Mouse (Mus musculus) midbrain, embryonic 12.5 days (tissue): ENCODE results near the gene Rem2. TPM values are rescaled to one million over a fixed set of nuclear protein-coding genes. Genes with fewer than 3 reads are reported as not detected.

ENCODE experiments used
- ATAC-seq: fragments of 200-750 bp; cut with Nextera tagmentation; 2 replicates; pipeline ENCODE4 v1.8.0; 2017; ENCODE audit warnings: low read depth, moderate TSS enrichment, moderate library complexity; ENCODE audit not compliant: low FRiP score
- H3K27ac ChIP-seq: fragments of 300-500 bp; sonication (generic); replicated peaks from 2 replicates; pipeline ENCODE4 v1.5.1; 2016; ENCODE audit warnings: mild to moderate bottlenecking
- H3K27me3 ChIP-seq: fragments of 300-500 bp; sonication (generic); 2 replicates; pipeline ENCODE4 v1.6.1; 2016; ENCODE audit warnings: mild to moderate bottlenecking
- H3K36me3 ChIP-seq: fragments of 300-500 bp; sonication (generic); 2 replicates; pipeline ENCODE4 v1.6.1; 2016
- H3K4me1 ChIP-seq: fragments of 300-500 bp; sonication (generic); 2 replicates; pipeline ENCODE4 v1.6.1; 2016
- H3K4me2 ChIP-seq: fragments of 300-500 bp; sonication (generic); replicated peaks from 2 replicates; pipeline ENCODE4 v1.6.1; 2016; ENCODE audit warnings: mild to moderate bottlenecking, moderate library complexity
- H3K4me3 ChIP-seq: fragments of 300-500 bp; sonication (generic); 2 replicates; pipeline ENCODE4 v1.5.1; 2016; ENCODE audit warnings: mild to moderate bottlenecking
- H3K9ac ChIP-seq: fragments of 300-500 bp; sonication (generic); replicated peaks from 2 replicates; pipeline ENCODE4 v1.6.1; 2016; ENCODE audit warnings: mild to moderate bottlenecking, moderate library complexity
- H3K9me3 ChIP-seq: fragments of 300-500 bp; sonication (generic); 2 replicates; pipeline ENCODE4 v1.6.1; 2016; ENCODE audit warnings: mild to moderate bottlenecking
- WGBS: fragments of 180-500 bp; shearing (Covaris S2); methylation state at CpG from one replicate; pipeline ENCODE4 v1.1.7; 2016; 5-methylcytosine and 5-hydroxymethylcytosine counted together
- polyA plus RNA-seq: library from polyadenylated mRNA; unstranded; fragments of >200 nt; fragmentation: Nextera tagmentation; extraction: Ambion mirVana; gene quantifications from 2 replicates; pipeline ENCODE4 v1.2.1, GENCODE M21; 2016

Gene Rem2
- polyA plus RNA-seq, 1 experiment from 2014 or later: 42.6 TPM

DNA sequence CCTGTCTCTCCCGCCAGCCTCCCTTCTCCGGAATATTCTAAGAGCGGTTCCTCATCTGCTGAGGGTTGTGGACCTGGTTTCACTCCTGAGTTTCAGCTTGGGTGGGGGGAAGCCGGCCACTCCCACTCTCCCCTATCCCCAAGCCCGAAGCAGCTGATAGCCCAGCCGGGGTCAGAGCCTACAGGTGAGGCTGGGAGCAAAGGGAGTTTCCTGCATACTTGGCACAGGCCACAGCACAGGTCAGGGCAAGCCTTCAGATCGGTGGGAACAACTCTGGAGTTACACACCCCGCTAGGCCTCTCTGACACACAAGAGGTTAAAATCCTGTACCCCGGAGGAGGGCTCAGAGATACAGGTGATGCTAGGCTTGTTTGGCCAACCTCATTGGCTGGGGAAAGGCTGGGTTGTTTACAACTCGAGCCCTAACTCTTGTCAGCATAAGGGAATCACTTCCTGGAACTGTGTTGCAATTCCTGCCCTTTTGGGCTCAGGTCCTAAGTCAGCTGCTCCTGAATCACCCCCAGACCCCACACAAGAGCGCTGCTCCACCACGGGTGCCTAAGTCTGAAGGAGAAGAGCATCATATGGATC, 41.9 kb upstream of the Rem2 start:
- no peak for ATAC-seq
- H3K9ac ChIP-seq: peak overlapping the region; percentile 87; the same call in 1 of the 2 replicates
- H3K4me1 ChIP-seq: peaks cover 46% of the 10 kb centered on the region
- H3K27ac ChIP-seq: peak overlapping the region; percentile 30; the same call in 1 of the 2 replicates
- H3K4me2 ChIP-seq: peak overlapping the region; percentile 61
- H3K9me3 ChIP-seq: no peaks in the 10 kb centered on the region
- 74% methylated on average over 12 of the region's 12 CpGs for WGBS
- H3K27me3 ChIP-seq: peaks cover 13% of the 10 kb centered on the region; the same call in 1 of the 2 replicates
- H3K4me3 ChIP-seq: peak overlapping the region; percentile 56; the same call in 1 of the 2 replicates
- peaks cover 22% of the 10 kb centered on the region for H3K36me3 ChIP-seq

- no peak overlapping the region for H3K4me2 ChIP-seq
- H3K9me3 ChIP-seq: no peaks in the 10 kb centered on the region
- no peak overlapping the region for H3K4me3 ChIP-seq
- 89% methylated on average over 11 of the region's 11 CpGs for WGBS
- H3K36me3 ChIP-seq: peaks cover 24% of the 10 kb centered on the region
- no peak for ATAC-seq
- H3K27me3 ChIP-seq: peaks cover 13% of the 10 kb centered on the region; the same call in 1 of the 2 replicates
- H3K4me1 ChIP-seq: peaks cover 34% of the 10 kb centered on the region
- H3K27ac ChIP-seq: no peak overlapping the region
- no peak overlapping the region for H3K9ac ChIP-seq
Observed at GRCm38 (mm10) chr14:54435194-54435918, 40.5 kb upstream of the Rem2 start.

GRCm38 (mm10) chr14:54439155-54439554, 36.7 kb upstream of the Rem2 start:
- H3K4me3 ChIP-seq: no peak overlapping the region
- peaks cover 33% of the 10 kb centered on the region for H3K36me3 ChIP-seq
- 0 out of 2 replicates have a peak, but pooled peaks cover under 1% of the 10 kb centered on the region for H3K27me3 ChIP-seq
- peaks cover 2% of the 10 kb centered on the region; the same call in 1 of the 2 replicates for H3K4me1 ChIP-seq
- WGBS: 69% methylated on average over 12 of the region's 12 CpGs
- H3K9ac ChIP-seq: no peak overlapping the region
- H3K4me2 ChIP-seq: no peak overlapping the region
- no peak for ATAC-seq
- H3K9me3 ChIP-seq: no peaks in the 10 kb centered on the region
- H3K27ac ChIP-seq: no peak overlapping the region

DNA sequence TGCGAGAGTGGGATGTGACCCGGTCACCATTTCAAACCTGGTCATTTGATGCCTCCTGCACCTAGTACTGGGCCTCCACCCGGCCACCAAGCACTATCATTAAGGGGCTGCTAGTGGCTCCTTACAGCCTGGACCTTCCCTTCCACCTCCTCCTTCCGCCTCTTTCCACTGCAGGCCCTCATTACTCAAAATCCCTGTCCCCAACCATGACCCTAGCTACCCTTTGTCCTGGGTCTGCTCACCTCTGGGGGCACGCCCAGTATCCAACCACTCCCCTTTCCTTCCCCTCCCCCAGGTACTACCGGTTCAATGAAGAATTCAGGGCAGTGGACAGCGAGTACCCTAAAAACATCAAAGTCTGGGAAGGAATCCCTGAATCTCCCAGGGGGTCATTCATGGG, 36.3 kb upstream of the Rem2 start:
- Histone ChIP-seq H3K27me3 (0 out of 2 replicates have a peak, but pooled peaks cover 4% of the 10 kb centered on the region), H3K4me2 (no peak overlapping the region), H3K9me3 (no peaks in the 10 kb centered on the region), H3K4me1 (no peaks in the 10 kb centered on the region), H3K27ac (no peak overlapping the region), H3K9ac (no peak overlapping the region), H3K4me3 (no peak overlapping the region), H3K36me3 (peaks cover 33% of the 10 kb centered on the region)
- WGBS: 43% methylated on average over 7 of the region's 7 CpGs
- no peak for ATAC-seq

DNA sequence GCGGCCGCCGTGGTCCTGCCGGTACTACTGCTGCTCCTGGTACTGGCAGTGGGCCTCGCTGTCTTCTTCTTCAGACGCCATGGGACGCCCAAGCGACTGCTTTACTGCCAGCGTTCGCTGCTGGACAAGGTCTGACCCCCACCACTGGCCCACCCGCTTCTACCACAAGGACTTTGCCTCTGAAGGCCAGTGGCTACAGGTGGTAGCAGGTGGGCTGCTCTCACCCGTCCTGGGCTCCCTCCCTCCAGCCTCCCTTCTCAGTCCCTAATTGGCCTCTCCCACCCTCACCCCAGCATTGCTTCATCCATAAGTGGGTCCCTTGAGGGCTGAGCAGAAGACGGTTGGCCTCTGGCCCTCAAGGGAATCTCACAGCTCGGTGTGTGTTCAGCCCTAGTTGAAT, 35.4 kb upstream of the Rem2 start:
- no peak for ATAC-seq
- Histone ChIP-seq H3K27ac (no peak overlapping the region), H3K27me3 (0 out of 2 replicates have a peak, but pooled peaks cover 4% of the 10 kb centered on the region), H3K9me3 (no peaks in the 10 kb centered on the region), H3K9ac (no peak overlapping the region), H3K36me3 (peaks cover 33% of the 10 kb centered on the region), H3K4me1 (no peaks in the 10 kb centered on the region), H3K4me2 (no peak overlapping the region), H3K4me3 (no peak overlapping the region)
- WGBS: 94% methylated on average over 14 of the region's 14 CpGs

- Histone ChIP-seq H3K4me2 (no peak overlapping the region), H3K9me3 (no peaks in the 10 kb centered on the region), H3K4me1 (no peaks in the 10 kb centered on the region), H3K27me3 (0 out of 2 replicates have a peak, but pooled peaks cover 4% of the 10 kb centered on the region), H3K36me3 (peaks cover 33% of the 10 kb centered on the region), H3K9ac (no peak overlapping the region), H3K27ac (no peak overlapping the region), H3K4me3 (no peak overlapping the region)
- no peak for ATAC-seq
- 82% methylated on average over 4 of the region's 4 CpGs for WGBS
Observed at GRCm38 (mm10) chr14:54441365-54441764, 34.5 kb upstream of the Rem2 start.

DNA sequence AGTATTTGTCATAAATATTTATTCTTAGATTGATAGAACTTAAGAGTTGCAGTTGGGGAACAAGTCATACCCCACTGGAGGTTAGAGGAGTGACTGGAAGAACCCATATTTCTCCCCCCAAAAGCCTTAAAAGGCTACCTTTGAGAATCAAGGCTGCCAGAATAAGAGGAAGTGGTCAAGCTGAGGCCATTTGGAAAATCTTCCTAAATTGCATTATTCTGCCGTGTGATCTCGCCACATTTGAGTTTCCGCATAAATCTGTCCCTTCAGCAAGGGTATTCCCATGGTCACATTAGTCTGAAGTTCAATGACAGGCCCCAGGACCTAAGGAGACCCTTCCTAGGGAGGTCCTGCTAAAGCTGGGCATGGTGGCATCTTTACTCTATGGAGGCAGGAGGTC, 33.4 kb upstream of the Rem2 start:
- H3K27me3 ChIP-seq: 0 out of 2 replicates have a peak, but pooled peaks cover 4% of the 10 kb centered on the region
- peaks cover 30% of the 10 kb centered on the region for H3K36me3 ChIP-seq
- no peak overlapping the region for H3K9ac ChIP-seq
- no peaks in the 10 kb centered on the region for H3K4me1 ChIP-seq
- H3K9me3 ChIP-seq: no peaks in the 10 kb centered on the region
- no peak overlapping the region for H3K27ac ChIP-seq
- WGBS: 86% methylated on average over 3 of the region's 3 CpGs
- no peak for ATAC-seq
- H3K4me3 ChIP-seq: no peak overlapping the region
- H3K4me2 ChIP-seq: no peak overlapping the region

DNA sequence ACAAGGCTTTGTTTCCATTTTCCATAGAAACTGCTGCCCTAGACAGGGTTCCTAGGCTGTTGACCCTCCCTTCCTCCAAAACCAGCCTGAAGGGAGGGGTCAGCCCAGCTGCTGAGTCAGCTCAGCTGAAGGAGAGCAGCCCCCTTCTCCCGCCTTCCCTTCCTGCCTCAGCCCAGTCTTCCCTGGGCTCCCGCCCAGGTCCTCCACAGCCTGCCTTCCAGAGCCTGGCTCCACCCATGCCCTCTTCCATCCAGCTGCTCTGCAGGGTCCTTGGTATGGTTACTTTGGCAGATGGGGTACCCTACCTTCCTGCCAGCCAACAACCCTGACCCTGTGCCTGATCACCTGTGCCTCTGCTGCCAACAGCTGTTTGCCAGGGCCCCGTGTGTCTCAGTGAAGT, 32.7 kb upstream of the Rem2 start:
- no peak overlapping the region for H3K9ac ChIP-seq

DNA sequence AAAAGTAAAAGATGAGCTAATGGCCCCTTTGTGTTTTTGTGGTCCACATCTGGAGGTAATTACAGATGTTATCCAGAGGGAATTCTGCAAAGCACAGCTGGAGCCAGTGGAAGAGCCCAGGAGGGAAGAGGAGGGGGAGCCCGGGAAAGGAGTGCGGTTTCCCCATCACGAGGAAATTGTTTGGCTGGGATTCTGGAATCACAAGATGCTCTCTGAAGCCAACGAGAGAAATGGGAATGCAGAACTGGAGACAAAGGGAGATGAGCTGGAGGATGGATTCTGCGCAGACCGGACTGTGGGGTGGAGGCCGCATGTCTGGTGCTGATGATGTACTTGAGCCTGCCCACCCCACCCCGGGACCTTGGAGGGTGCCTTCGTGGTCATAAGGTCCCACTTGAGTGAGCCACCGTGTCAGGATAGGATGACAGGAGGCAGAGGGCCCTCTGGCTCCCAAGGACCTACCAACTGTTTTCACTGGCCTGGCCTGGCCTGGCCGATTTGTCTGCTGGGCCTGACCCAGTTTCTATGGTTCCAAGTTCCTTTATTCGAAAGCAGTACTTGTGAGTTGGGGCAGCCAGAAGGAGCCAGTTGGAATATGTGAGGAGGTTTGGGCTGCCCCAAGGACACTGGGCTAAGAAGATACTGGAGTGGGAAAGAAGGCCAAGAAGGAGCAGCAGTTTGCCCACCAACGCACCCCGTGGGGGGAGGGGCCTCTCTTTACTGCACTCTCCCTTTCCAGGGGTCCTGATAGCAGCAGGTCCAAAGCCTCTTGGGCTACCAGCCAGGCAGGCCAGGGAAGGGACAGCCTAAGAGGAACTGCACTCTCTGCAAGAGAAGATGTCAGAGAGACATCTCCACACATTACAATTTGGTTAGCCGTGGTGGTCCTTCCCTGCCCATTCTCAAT, 31.9 kb upstream of the Rem2 start:
- WGBS: 72% methylated on average over 15 of the region's 15 CpGs
- no peak overlapping the region for H3K4me2 ChIP-seq
- no peak overlapping the region for H3K9ac ChIP-seq
- peaks cover 21% of the 10 kb centered on the region for H3K36me3 ChIP-seq
- H3K9me3 ChIP-seq: no peaks in the 10 kb centered on the region
- H3K27me3 ChIP-seq: 0 out of 2 replicates have a peak, but pooled peaks cover 4% of the 10 kb centered on the region
- no peak overlapping the region for H3K27ac ChIP-seq
- H3K4me1 ChIP-seq: no peaks in the 10 kb centered on the region
- no peak for ATAC-seq
- H3K4me3 ChIP-seq: no peak overlapping the region

More for the DNA sequence above, 32.7 kb upstream of the Rem2 start:
- Histone ChIP-seq H3K4me3 (no peak overlapping the region), H3K27me3 (0 out of 2 replicates have a peak, but pooled peaks cover 4% of the 10 kb centered on the region), H3K4me2 (no peak overlapping the region), H3K4me1 (no peaks in the 10 kb centered on the region), H3K36me3 (peaks cover 28% of the 10 kb centered on the region), H3K27ac (0 out of 2 replicates have a peak overlapping the region, but pooled peaks have one; percentile 30), H3K9me3 (no peaks in the 10 kb centered on the region)
- 34% methylated on average over 3 of the region's 3 CpGs for WGBS
- ATAC-seq: 0 out of 2 replicates have a peak, but pooled peaks have one; percentile 30

DNA sequence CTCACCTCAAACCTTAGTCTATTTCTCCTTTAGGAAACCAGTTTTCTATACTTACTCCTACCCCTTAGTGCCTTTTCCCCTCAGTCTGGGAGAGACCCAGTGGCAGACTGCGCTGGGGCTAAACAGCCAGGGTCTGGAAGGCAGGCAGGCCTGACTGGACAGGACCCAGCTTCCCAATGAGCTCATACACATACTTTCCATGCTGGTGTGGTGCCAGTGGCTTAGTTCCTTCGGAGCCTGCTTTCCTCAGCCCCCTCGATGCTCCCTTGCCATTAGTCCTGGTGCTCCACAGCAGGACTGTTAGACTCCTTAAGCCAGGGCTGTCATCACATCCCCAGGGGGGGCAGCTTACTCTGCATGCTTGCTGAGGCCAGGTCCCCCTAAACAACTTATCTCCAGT, 30.4 kb upstream of the Rem2 start:
- Histone ChIP-seq H3K9me3 (no peaks in the 10 kb centered on the region), H3K27ac (no peak overlapping the region), H3K4me1 (no peaks in the 10 kb centered on the region), H3K36me3 (peaks cover 7% of the 10 kb centered on the region; the same call in 1 of the 2 replicates), H3K9ac (no peak overlapping the region), H3K27me3 (0 out of 2 replicates have a peak, but pooled peaks cover 4% of the 10 kb centered on the region), H3K4me3 (no peak overlapping the region), H3K4me2 (no peak overlapping the region)
- ATAC-seq: no peak
- WGBS: 47% methylated on average over 3 of the region's 3 CpGs

- WGBS: 83% methylated on average over 9 of the region's 9 CpGs
- Histone ChIP-seq H3K27ac (no peak overlapping the region), H3K9ac (no peak overlapping the region), H3K4me3 (no peak overlapping the region), H3K4me1 (no peaks in the 10 kb centered on the region), H3K4me2 (no peak overlapping the region), H3K36me3 (no peaks in the 10 kb centered on the region), H3K27me3 (no peaks in the 10 kb centered on the region), H3K9me3 (no peaks in the 10 kb centered on the region)
- no peak for ATAC-seq
Observed at GRCm38 (mm10) chr14:54453566-54453965, 22.3 kb upstream of the Rem2 start.
